Mouse (Mus musculus) CH12.LX (cell line): Measurements from ENCODE around the gene Elovl4. TPM values are rescaled to one million over a fixed set of nuclear protein-coding genes. Genes with fewer than 3 reads are reported as not detected.

Source experiments
- DNase-seq: peaks from one replicate; pipeline ENCODE4 v3.0.0-alpha.2; 2013; ENCODE audit errors: extremely low read depth
- H3K27ac ChIP-seq: 2 replicates; pipeline ENCODE4 v1.5.1; 2012; ENCODE audit warnings: low read depth, mild to moderate bottlenecking, control low read depth, moderate library complexity; ENCODE audit not compliant: insufficient read depth
- H3K27me3 ChIP-seq: replicated peaks from 2 replicates; pipeline ENCODE3; 2012; ENCODE audit warnings: inconsistent platforms
- H3K36me3 ChIP-seq, 2 experiments: replicated peaks in 1 of 2; 2 replicates each; pipeline versions ENCODE3 to v1.6.1; 2012; ENCODE audit warnings: inconsistent platforms in 1 of 2, low read length in 1 of 2, mild to moderate bottlenecking in 1 of 2, mixed read lengths in 1 of 2, moderate library complexity in 1 of 2; ENCODE audit not compliant: control insufficient read depth in 1 of 2, insufficient read depth in 1 of 2
- H3K4me1 ChIP-seq, 2 experiments: 2 replicates each; pipeline ENCODE4 v1.6.1; 2012; ENCODE audit warnings: inconsistent platforms in 1 of 2, moderate library complexity in 1 of 2; ENCODE audit not compliant: insufficient read depth in 2 of 2, control insufficient read depth in 1 of 2
- H3K4me2 ChIP-seq: 2 replicates; pipeline ENCODE4 v1.6.1; 2012; ENCODE audit warnings: low read depth, mild to moderate bottlenecking, control low read depth; ENCODE audit not compliant: poor library complexity, insufficient read depth, severe bottlenecking
- H3K4me3 ChIP-seq, 3 experiments: fragments of 150-350 bp in 1 of 3; sonication (generic) in 1 of 3; replicated peaks in 1 of 3; 2 replicates each; pipeline versions ENCODE3 to v1.5.1; 2011 to 2012; ENCODE audit warnings: low read depth in 2 of 3, low read length in 2 of 3, mild to moderate bottlenecking in 2 of 3, moderate library complexity in 2 of 3, control low read depth in 1 of 3, improper control_type of control experiment in 1 of 3, inconsistent platforms in 1 of 3, mixed read lengths in 1 of 3; ENCODE audit not compliant: poor library complexity in 1 of 3
- H3K79me2 ChIP-seq: replicated peaks from 2 replicates; pipeline ENCODE4 v1.6.1; 2012; ENCODE audit warnings: mild to moderate bottlenecking, moderate library complexity; ENCODE audit not compliant: control insufficient read depth, poor library complexity, insufficient read depth, severe bottlenecking; ENCODE audit errors: extremely low read depth
- H3K9ac ChIP-seq: 2 replicates; pipeline ENCODE4 v1.6.1; 2012; ENCODE audit warnings: low read depth, mild to moderate bottlenecking, control low read depth, moderate library complexity; ENCODE audit not compliant: insufficient read depth
- H3K9me3 ChIP-seq: replicated peaks from 2 replicates; pipeline ENCODE3; 2012; ENCODE audit warnings: low read length, inconsistent platforms, mixed read lengths
- ELF1 ChIP-seq: IDR thresholded peaks from 2 replicates; pipeline ENCODE4 v1.6.1; 2014; ENCODE audit warnings: low read depth, mild to moderate bottlenecking, inconsistent platforms, low read length, improper control_type of control experiment
- EP300 ChIP-seq: IDR thresholded peaks from 2 replicates; pipeline ENCODE4 v1.6.1; 2011; ENCODE audit warnings: low read length, improper control_type of control experiment
- IRF4 ChIP-seq: IDR thresholded peaks from 2 replicates; pipeline ENCODE4 v1.6.1; 2014; ENCODE audit warnings: low read depth, mild to moderate bottlenecking, inconsistent platforms, low read length, improper control_type of control experiment
- KAT2A ChIP-seq: IDR thresholded peaks from 2 replicates; pipeline ENCODE4 v1.6.1; 2012; ENCODE audit warnings: low read length, improper control_type of control experiment, inconsistent platforms; ENCODE audit not compliant: insufficient replicate concordance
- RCOR1 ChIP-seq: conservative IDR thresholded peaks from 2 replicates; pipeline ENCODE4 v1.6.1; 2012; ENCODE audit warnings: low read depth, mild to moderate bottlenecking, inconsistent platforms, low read length, improper control_type of control experiment
- SMC3 ChIP-seq: IDR thresholded peaks from 2 replicates; pipeline ENCODE4 v1.6.1; 2011; ENCODE audit warnings: low read depth, low read length, improper control_type of control experiment
- UBTF ChIP-seq: IDR thresholded peaks from 2 replicates; pipeline ENCODE4 v1.6.1; 2012; ENCODE audit warnings: low read depth, mild to moderate bottlenecking, inconsistent platforms, low read length, improper control_type of control experiment, moderate library complexity
- dilution Hi-C: fragments of 300-500 bp; cut with MboI; formaldehyde crosslinking; loops from 2 replicates; pipeline ENCODE4 v1.14.3; 2020; ENCODE audit warnings: low sequenced_read_pairs; ENCODE audit not compliant: extremely low pct_unique_long_range_greater_than_20kb, extremely low pct_ligation_motif_present
- in situ Hi-C: fragments of 300-500 bp; cut with MboI; formaldehyde crosslinking; loops from 3 replicates; pipeline ENCODE4 v1.14.3; 2019; ENCODE audit warnings: low sequenced_read_pairs, low pct_ligation_motif_present, low pct_unique_long_range_greater_than_20kb, mixed read lengths
- polyA plus RNA-seq: library from polyadenylated mRNA; unstranded; fragments of >175 nt; gene quantifications from 2 replicates; pipeline ENCODE4 v1.2.1, GENCODE M21; 2012; ENCODE audit warnings: low read depth; ENCODE audit not compliant: insufficient read length
- total RNA-seq, 2 experiments: library from RNA; depleted of rRNA; stranded (reverse); fragments of 300-350 nt in 1 of 2; fragments of >200 nt in 1 of 2; gene quantifications; 2 replicates each; pipeline ENCODE4 v1.2.3; 2012 to 2014

Elovl4 gene
- total and polyA plus RNA-seq, 3 experiments: 0.04 TPM; not detected in 2

GRCm38 (mm10) chr9:83730836-83731235, 75.2 kb downstream of the Elovl4 start:
- Histone ChIP-seq H3K4me1 (peaks cover 6 to 24% of the 10 kb centered on the region in 2 experiments; a peak in 3 of 4 replicates), H3K27me3 (no peaks in the 10 kb centered on the region), H3K9ac (no peak overlapping the region), H3K4me3 (no peak overlapping the region), H3K36me3 (no peaks in the 10 kb centered on the region), H3K9me3 (no peaks in the 10 kb centered on the region), H3K4me2 (no peak overlapping the region), H3K27ac (no peak overlapping the region), H3K79me2 (no peaks in the 10 kb centered on the region)
- no peak for DNase-seq
- TF ChIP-seq RCOR1: no peak
- TF ChIP-seq EP300: no peak
- no peak for TF ChIP-seq UBTF
- no peak for TF ChIP-seq SMC3
- no peak for TF ChIP-seq KAT2A
- TF ChIP-seq ELF1: no peak
- TF ChIP-seq IRF4: no peak
- dilution Hi-C loops (no loop called here), in situ Hi-C loops (no loop called here)

Other genes starting within 250 kb of the Elovl4 start
- gene Ttk, start 28.4 kb upstream of the Elovl4 start, total RNA-seq (2012; rRNA removed): 19.9 and 23.8 TPM in 2 replicates
- 37.2 and 39.6 TPM in 2 replicates for gene Ttk, start 28.4 kb upstream of the Elovl4 start, total RNA-seq (2014; rRNA removed)
- gene Ttk, start 28.4 kb upstream of the Elovl4 start, polyA plus RNA-seq: 26.6 and 26.7 TPM in 2 replicates
- gene Bckdhb, start 118.9 kb upstream of the Elovl4 start, total RNA-seq (2012; rRNA removed): 10.6 and 11.9 TPM in 2 replicates
- gene Bckdhb, start 118.9 kb upstream of the Elovl4 start, total RNA-seq (2014; rRNA removed): 12.0 and 26.4 TPM in 2 replicates
- gene Bckdhb, start 118.9 kb upstream of the Elovl4 start, polyA plus RNA-seq: 14.0 and 20.3 TPM in 2 replicates